Mouse (Mus musculus): ENCODE measurements at regions not wholly inside any gene's neighbourhood (a gene's known extent, or its start where the extent isn't known, plus 50 kb on each side); places are given as distances from the start of the nearest gene placed in this dataset.

DNA sequence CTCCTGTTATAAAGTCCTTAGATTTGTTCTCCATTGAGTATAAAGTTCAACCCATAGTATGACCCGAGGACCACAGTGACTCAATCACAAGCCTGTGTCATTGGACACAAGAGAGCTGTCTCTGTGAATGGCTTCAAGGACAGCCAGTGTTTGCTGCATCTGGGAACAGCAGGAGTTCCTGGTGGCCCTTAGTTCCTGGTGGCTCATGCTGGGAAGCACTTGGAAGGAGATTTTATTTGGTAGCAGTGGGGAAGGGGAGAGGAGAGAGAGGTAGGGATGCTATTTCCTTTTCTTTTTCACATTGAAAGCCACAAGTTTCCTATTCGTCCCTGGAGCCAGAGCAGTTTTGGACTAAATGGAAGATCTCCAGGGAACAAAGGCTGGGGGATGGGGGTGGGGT, 69.2 kb upstream of the Tnp1 start:
- no peak for TF ChIP-seq CTCF (IDR thresholded peaks at IDR 0.05; ENCODE audit: low read depth, low read length)
- TF ChIP-seq POLR2A (IDR thresholded peaks at IDR 0.05; ENCODE audit: extremely low read depth, insufficient read depth, low read length), result no peak

All from liver, adult 2 months (tissue).